Mouse (Mus musculus): Measurements from ENCODE around the gene Tigar. TPM values are rescaled to one million over a fixed set of nuclear protein-coding genes. Genes with fewer than 3 reads are reported as not detected.

Gene Tigar
- total RNA-seq, 2 experiments from 2014 or later = 29.4 to 32.9 TPM

GRCm38 (mm10) chr6:127142154-127143123 is 33.1 kb upstream of the Tigar start:
- DNase-seq = peak; percentile 67

GRCm38 (mm10) chr6:127138962-127139361 is 29.6 kb upstream of the Tigar start:
- DNase-seq = no peak

GRCm38 (mm10) chr6:127133433-127134245 is 24.3 kb upstream of the Tigar start:
- DNase-seq = peak; percentile 5

- no peak for DNase-seq
Observed at GRCm38 (mm10) chr6:127132719-127133118, 23.4 kb upstream of the Tigar start.

GRCm38 (mm10) chr6:127131946-127132345 is 22.6 kb upstream of the Tigar start:
- DNase-seq = no peak

DNA sequence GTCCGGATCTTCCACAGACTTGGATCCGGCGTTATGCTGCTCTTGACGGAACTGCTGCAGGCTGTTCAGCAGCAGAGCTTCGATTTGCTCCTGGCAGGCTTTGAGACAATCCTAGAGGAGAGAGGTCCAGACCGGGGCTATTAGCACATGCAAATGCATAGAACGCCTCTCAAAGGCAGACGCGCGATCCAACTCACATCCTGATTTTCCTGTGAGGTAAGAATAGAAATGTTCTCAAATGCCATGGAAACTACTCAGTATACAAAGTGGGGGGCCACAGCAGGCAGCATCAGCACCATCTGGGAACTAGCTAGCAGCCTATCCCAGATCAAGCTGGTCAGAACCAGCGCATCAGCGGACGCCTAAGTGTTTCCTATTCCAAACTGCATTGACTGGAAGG is 21.0 kb upstream of the Tigar start:
- no peak for DNase-seq

GRCm38 (mm10) chr6:127129659-127130058 is 20.3 kb upstream of the Tigar start:
- no peak for DNase-seq

DNA sequence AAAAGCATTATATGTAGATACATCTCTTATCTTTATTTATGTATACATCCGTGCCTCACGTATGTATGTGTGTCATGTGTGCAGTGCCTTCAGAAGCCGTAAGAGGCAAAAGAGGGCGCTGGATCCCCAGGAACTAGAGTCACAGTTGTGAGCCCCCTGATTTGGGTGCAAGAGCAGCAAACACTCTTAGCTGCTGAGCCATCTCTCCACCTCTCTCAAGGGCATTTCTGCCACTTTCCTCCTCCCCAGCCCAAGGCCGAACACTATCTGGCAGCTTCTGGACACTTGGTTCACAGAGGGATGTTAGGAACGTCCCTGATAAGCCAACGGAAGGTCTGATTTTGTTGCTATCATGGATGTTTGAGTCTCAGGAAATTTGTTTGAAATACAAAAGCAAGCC is 14.1 kb upstream of the Tigar start:
- no peak for DNase-seq

- no peak for DNase-seq
Observed at GRCm38 (mm10) chr6:127122996-127123395, 13.6 kb upstream of the Tigar start.

DNA sequence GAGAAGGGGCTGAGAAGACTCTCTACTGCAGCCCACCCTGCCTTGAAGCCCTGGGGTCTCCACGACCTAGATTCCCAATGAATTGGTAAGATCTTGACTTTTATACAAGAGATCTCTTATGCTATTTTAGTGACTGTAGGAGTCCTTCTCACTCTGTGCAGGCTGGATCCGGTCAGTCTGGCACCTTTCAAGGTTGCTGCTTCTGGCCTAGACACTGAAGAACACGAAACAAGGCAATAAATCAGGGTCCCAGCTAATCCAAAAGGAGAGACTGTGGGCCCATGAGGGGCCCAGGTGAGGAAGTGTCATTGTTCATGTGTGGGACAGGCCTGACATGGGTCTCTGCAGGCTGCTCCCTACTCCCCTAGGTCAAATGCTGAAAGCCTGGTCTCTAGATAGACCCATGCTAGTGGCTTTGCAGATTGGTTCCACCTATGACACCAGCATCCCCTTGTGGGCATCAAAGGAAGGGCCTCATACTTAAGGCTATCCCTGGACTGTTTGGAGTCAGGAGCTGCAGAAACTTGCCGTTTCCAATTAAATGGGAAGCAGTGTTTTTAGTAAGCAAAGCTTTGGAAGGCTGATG is 13.0 kb upstream of the Tigar start:
- peak; percentile 41 for DNase-seq

DNA sequence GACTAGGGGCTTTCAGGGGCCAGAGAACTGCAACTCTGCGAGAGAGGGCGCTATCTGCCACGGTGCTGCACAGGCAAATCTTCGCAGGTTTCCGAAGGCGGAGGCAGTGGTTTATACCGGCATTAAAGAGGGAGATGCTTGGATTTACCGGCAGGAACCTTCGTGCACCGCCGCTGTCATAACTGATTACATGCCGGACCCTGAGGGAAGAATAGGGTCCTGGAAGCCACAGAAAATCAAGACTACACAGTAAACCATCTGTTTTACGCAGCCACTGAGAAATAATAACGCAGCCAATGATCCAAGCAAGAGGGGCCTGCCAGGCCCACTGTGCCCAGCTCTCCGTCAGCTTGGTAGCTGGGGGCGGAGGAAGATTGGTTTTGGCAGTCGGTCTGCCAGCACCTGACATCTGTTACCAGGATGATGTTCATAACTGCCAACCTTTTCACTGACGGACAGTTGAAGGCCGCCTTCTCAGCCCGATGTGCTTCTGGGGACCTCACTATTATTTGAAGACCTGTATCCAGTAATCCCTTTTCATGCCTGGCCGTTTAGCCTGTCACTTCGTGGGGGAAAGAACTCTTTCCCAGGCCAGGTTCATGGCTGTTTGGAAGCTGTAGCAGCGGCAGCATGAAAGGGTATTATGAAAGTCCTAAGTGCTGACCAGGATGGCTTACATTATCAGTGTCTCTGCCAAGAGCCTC is 5.5 kb upstream of the Tigar start:
- DNase-seq = no peak

DNA sequence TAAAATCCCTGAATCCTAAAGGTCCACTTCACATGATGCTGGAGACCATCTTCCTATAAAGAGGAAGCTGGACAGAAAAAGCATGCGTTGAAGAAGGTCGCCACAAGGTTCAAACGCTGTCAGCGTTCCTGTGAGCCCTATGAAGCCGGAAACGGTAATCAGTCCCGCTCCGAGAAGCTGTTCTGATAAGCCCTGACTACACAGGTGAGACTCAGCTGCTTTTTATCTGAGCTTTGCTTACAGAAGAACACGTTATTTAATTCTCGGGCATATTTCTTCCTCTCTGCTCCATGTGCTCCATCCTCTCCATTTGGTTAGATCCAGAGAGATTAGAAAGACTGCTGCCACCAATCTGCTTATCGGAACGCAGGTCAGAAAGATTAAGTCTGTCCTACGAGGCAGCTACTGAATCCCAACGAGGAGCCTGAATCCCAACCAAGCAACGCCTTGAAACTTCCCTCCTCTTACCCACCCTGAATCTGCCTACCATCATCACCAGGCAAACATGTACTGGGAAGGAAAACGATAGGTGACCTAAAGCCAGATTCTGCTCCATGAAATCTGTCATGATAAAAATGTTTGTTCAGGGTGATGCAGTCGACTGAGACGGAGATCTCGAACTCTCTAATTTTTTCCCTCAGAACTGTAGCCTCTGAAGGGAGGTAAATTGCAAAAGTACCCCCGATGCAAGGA is 843 bp downstream of the Tigar start:
- no peak for DNase-seq

- DNase-seq = no peak
Observed at GRCm38 (mm10) chr6:127107413-127107812, 1.9 kb downstream of the Tigar start.

GRCm38 (mm10) chr6:127106726-127107125 is 2.6 kb downstream of the Tigar start:
- no peak for DNase-seq

- peak; percentile 43 for DNase-seq
Observed at GRCm38 (mm10) chr6:127106189-127106588, 3.2 kb downstream of the Tigar start.

DNA sequence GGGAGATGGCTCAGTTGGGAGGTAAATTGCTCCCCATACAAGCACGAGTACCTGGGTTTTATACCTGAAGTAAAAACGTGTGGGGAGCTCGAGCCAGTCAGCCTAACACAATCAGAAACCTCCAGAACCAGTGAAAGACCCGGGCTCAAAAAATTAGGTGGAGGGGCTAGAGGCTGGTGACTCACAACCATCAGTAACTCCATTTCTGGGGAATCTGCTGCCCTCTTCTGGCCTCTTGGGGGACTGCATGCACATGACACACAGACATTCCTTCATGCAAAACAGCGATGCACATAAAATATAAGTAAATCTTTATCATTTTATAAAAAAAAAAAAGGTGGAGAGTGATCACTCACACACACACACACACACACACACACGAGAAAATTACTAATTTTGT is 4.2 kb downstream of the Tigar start:
- DNase-seq = peak; percentile 68

GRCm38 (mm10) chr6:127104396-127105029 is 4.8 kb downstream of the Tigar start:
- no peak for DNase-seq

DNA sequence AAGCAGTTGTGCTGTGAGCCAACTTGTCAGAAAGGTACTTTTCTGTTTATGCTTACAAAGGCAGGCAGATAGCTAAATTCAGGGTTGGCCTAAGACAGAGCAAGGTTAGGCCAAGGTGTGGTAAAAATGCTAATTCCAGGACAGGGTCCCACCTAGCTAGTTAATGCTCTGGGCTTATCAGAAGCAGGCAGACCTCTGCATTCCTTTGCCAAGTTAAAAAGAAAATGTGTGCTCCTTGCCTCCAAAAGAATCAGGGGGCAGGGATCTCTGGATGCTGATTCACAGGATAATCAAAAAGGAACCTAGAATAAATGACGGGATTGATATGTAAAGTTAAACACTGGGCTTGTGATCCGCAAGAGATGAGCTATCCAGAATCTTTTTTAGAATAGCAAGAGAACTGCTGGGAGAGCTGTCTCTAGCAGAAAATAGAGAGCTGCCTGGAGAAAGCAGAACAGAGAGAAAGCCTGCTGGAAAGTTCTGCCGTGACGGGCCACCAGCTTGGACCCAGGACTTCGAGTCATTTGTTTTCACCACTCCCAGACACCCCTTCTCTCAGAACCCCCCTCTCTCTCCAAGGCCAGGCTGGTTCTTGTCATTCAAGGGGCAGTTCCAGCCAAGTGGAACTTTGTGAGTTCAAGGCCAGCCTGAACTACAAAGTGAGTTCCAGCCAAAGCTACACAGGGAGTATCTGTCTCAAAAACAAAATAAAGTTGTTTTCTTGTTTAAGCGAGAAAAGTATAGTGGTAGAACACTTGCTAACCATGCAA is 5.7 kb downstream of the Tigar start:
- DNase-seq = no peak

GRCm38 (mm10) chr6:127094565-127094964 is 14.8 kb downstream of the Tigar start:
- peak; percentile 32 for DNase-seq

DNA sequence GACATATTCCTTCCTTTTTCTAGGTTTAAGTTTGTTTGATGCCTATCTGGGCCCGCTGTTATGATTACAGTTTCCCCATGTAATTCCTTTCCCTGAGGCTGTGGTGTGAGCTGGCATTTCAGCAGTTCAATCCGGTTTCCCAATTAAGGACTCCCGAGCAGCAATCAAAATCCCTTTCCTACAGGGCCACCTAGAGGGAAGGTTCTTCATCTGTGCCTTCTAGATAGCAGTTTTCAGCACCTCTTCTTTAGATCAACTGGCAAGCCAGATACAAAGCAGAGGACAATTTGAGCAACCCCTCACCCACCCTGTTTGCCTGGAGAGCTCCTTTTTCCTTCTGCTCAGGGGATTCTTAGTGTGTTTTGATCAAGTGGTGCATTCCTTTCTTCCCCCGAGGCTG is 22.6 kb downstream of the Tigar start:
- peak; percentile 69 for DNase-seq
